Mouse (Mus musculus) forelimb bud, embryonic 11.5 days (tissue): ENCODE data around the gene Manba.
"Not testable (repeated sequence)": the region's sequence is repeated elsewhere in the genome, so short reads cannot be mapped to it uniquely, and the experiment has no call there.

Source experiments
- DNase-seq: peaks from one replicate; pipeline ENCODE4 v3.0.0-alpha.2; 2012; ENCODE audit warnings: low read depth, low spot score

The Manba gene

DNA sequence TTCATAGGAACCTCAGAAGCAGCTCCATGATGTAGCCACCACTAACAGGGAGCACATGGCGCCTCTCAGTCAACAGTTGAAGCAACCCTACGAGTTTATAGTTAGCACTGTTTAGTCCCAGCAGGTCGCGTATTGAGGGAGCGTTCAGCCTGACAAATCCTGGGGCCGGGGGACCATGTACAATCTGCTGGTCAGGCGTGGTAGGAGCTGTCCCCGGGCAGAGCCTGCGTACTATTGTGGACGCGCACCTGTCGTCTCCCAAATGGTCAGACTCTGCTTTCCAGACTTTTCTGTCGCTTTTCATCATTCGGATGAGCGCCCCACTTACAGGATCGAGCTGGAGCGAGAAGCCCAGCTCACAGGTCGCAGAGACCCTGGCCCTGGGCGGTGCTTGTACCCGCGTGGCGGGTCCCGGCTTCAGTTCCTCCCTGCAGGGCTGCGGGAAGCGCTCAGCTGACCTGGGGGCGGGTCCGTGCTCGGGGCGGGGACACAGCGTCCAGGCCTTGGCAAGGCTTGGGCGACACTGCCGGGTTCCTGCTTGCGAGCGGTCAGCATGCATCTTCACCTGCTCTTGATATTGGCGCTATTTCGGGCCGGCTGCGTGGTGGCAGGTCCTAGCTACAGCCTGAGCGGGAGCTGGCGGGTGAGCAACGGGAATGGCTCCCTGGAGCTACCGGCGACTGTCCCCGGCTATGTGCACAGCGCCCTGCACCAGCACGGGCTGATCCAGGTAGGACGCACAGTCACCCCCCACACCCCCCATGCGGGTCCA lies at the start of gene Manba:
TSS of gene Manba (plus strand) at position 484 of the 772 bp plus-strand sequence.
- peak; percentile 52 for DNase-seq

GRCm38 (mm10) chr3:135436901-135437616 lies 48.4 kb upstream of the Manba start:
- DNase-seq: no peak

- DNase-seq: peak; percentile 99
These were observed 47.5 kb upstream of the Manba start, which contains the start of gene Ube2d3 for GRCm38 (mm10) chr3:135437758-135438495. Gene Ube2d3 (plus strand): TSS chr3:135438149.

- peak; percentile 86 for DNase-seq
These were observed 46.9 kb upstream of the Manba start for GRCm38 (mm10) chr3:135438531-135438912.

DNA sequence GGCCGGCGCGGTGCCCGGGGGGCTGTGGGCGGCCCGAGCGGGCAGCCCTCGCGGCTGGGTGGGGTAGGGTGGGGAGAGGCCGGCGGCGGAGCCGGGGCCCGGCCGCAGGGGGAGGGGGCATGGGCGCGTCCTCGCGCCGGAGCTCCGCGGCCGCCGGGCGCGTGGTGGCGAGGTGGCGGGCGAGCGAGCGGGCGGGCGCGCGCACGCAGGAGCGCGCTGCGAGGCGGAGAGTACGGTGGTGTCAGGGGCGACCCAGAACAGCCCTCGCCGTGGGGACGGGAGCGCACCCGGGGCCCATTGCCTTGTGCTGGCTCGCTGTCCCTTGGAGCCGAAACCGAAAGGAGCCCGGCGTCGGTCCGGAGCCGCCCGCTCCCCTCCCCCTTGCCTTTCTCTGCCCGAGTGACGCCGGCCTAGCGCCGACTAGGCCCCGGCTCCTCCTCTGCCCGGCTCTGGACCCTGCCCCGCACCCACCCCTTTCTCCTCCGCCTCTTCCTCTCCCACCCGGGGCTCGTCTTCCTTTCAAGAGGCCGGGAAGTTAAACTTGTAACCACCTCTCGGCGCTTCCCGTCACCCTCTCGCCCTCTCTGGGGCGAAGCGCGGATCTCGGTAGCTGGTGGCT lies 46.4 kb upstream of the Manba start:
- DNase-seq: peak; percentile 55

GRCm38 (mm10) chr3:135439651-135440050 lies 45.8 kb upstream of the Manba start:
- DNase-seq: no peak

GRCm38 (mm10) chr3:135440221-135440620 lies 45.2 kb upstream of the Manba start:
- DNase-seq: peak; percentile 20

GRCm38 (mm10) chr3:135440621-135441020 lies 44.8 kb upstream of the Manba start:
- DNase-seq: no peak

DNA sequence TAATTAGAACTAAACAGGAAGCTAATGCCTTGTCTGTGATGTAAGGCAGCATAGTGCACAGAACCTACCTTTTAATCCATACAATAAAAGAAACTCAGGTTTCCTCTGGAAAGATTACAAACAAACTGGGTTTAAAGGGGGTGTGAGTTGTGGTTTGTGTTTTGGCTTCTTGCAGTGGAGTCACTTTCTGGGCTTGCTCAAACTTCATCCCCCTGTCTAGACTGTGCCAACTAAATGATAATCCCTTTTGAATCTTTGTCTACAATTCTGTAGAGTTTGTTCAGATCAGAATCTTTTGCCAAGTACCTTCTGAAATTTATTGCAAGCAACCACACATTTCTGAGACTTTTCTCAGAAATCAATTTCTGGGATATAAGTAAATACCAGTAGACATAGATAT lies 40.5 kb upstream of the Manba start:
- no peak for DNase-seq

GRCm38 (mm10) chr3:135458981-135459380 lies 26.4 kb upstream of the Manba start:
- no peak for DNase-seq

- no peak for DNase-seq
These were observed 17.0 kb upstream of the Manba start for GRCm38 (mm10) chr3:135468402-135468801.

GRCm38 (mm10) chr3:135469146-135469545 lies 16.3 kb upstream of the Manba start:
- no peak for DNase-seq

- no peak for DNase-seq
These were observed 15.4 kb upstream of the Manba start for GRCm38 (mm10) chr3:135469974-135470373.

DNA sequence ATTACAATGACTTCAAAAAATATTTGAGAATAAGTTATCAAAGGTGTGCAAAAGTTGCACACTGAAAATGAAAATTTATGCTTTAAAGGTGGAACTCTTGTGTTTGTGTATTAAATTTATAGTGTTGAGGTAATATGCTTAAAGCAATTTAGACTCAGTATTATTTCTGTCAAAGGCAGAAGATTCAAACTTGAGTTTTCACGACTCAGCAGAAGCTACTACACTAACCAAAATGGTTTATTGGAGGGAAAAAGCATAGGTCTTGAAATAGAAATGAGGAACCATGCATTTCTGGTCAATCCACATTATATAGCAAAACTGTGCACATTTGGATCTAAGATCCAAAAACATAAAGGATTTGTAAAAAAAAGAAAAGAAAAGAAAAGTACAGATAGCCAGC lies 14.6 kb upstream of the Manba start:
- no peak for DNase-seq

DNA sequence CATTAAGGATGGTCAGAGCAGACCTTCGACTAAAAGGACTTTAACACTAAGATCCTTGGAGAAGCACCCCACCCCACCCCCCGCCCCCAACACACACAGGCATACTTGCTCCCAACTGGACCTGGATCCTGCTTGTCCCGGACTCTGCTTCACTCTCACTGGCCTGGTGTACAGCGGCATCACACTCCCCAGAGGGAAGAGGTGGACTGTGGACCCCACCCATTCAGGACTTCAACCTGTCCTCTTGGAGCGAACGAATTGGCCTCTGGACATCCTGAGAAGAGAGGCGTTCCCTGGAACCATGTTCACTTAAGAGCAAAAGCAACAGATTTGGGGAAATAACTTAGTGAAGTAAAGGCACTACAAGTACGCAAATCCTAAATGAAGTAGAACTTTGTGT lies 10.4 kb upstream of the Manba start:
- no peak for DNase-seq

DNA sequence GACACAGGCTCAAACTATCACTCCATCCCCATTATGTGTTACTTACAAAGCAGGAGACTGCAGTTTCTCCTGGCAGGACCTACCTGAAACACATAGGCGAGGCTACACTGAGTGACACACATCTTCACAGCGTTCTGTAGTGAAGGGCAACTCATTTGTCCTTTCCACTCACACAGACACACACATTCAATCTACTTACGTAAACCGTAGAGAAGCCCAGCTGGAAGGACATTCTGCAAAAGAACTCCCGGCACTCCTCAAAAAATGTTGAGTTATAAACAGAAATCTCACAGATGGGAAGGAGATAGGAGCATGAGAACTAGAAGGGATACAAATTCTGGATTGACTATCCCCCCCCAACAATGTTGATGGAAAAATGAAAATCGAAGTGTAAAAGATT lies 9.1 kb upstream of the Manba start:
- no peak for DNase-seq

DNA sequence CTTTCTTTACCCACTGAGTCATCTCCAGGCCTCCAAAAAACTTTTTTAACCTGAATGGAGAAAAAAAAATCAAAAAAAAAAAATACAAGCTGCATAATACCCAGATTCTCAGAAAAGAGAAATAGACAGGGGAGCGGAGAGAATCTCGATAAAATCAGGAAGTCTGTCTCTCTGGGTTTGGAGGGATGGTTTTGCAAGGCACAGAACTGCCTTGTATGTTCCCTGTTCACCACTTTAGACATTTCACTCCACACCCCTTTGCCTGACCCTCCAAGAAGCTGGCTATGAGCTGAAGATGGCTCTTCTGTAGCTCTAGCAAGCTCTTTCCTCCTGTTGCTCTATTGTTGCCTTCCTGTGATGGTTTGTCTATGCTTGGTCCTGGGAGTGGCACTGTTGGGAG lies 8.4 kb upstream of the Manba start:
- DNase-seq: no peak

DNA sequence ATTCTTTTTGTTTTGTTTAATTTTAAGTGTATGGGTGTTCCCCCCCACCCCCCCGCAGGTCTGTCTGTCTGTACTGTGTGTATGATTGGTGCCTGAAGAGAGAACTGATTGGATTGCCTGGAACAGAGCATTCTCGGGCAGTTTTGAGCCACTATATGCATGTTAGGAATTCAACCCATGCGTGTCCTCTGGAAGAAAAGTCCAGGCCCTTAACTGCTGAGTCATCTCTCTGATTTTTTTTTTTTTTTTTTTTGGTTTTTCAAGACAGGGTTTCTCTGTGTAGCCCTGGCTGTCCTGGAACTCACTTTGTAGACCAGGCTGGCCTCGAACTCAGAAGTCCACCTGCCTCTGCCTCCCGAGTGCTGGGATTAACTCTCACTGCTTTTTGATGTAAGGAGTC lies 6.3 kb upstream of the Manba start:
- DNase-seq: not testable (repeated sequence)

GRCm38 (mm10) chr3:135480767-135481166 lies 4.6 kb upstream of the Manba start:
- no peak for DNase-seq

DNA sequence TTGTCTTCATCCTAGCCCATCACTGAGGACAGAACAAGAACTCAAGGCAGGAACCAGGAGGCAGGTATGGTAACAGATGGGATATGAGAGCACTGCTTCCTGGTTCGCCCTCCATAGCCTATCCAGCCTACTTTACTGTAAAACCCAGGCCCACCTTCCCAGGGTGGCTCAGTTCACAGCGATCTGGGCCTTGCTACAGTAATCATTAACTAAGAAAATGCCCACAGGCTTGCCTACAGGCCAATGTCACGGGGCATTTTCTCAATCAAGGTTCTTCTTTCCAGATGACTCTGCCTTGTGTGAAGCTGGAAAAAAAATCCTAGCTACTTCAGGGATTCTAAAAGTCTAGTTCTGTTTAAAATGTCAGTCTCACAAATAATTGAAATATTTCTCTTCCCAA lies 3.8 kb upstream of the Manba start:
- DNase-seq: no peak

DNA sequence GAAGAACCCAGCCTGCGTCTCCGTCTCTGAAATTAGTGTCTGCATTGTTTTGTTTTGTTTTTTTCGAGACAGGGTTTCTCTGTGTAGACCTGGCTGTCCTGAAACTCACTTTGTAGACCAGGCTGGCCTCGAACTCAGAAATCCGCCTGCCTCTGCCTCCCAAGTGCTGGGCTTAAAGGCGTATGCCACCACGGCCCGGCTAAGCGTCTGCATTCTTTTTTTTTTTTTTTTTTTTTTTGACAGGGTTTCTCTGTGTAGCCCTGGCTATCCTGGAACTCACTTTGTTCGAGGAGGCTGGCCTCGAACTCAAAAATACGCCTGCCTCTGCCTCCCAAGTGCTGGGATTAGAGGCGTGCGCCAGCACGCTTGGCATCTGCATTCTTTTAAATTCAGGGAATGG lies 761 bp upstream of the Manba start:
- not testable (repeated sequence) for DNase-seq

GRCm38 (mm10) chr3:135485900-135486241 lies 460 bp downstream of the Manba start:
- DNase-seq: no peak
